Mouse (Mus musculus) Patski (cell line): Measurements from ENCODE around the gene Rragb. TPM values are rescaled to one million over a fixed set of nuclear protein-coding genes. Genes with fewer than 3 reads are reported as not detected.
"Not testable (repeated sequence)": the region's sequence is repeated elsewhere in the genome, so short reads cannot be mapped to it uniquely, and the experiment has no call there.

Experiments
- ATAC-seq: fragments of 100-300 bp; one replicate; pipeline ENCODE4 v1.8.0; 2021
- CTCF ChIA-PET: fragments of 350-600 bp; sonication (Branson Sonifier 250); formaldehyde crosslinking; loops from one replicate; lab custom pipeline; 2022; ENCODE audit warnings: inconsistent platforms; lab: Charles Lee
- POLR2A ChIA-PET: fragments of 350-600 bp; sonication (Branson Sonifier 250); formaldehyde crosslinking; loops from one replicate; lab custom pipeline; 2022; ENCODE audit warnings: antibody characterized with exemption, inconsistent platforms; lab: Charles Lee
- DNase-seq: peaks from one replicate; pipeline ENCODE4 v3.0.0-alpha.2; 2011; ENCODE audit warnings: low read depth, low spot score
- H3K27me3 ChIP-seq: fragments of 371-371 bp; one replicate; pipeline ENCODE4 v1.5.1; 2021
- CTCF ChIP-seq: fragments of 100-300 bp; IDR thresholded peaks from one replicate; pipeline ENCODE4 v1.5.1; 2021
- in situ Hi-C: fragments of 300-500 bp; cut with MboI; formaldehyde crosslinking; loops from 3 replicates; pipeline ENCODE4 v1.11.1; 2018; ENCODE audit warnings: low pct_unique_long_range_greater_than_20kb, mixed read lengths
- polyA plus RNA-seq: library from polyadenylated mRNA; unstranded; gene quantifications from one replicate; pipeline ENCODE4 v1.2.3, GENCODE M21; 2021

Rragb gene
- polyA plus RNA-seq: 13.8 TPM

- ChIA-PET CTCF (no interaction called here), POLR2A (no interaction called here)
- peak; percentile 96 for ATAC-seq
- in situ Hi-C loops: no loop called here
- no peak for TF ChIP-seq CTCF
- peak; percentile 13 for DNase-seq
- peaks cover 45% of the 10 kb centered on the region for H3K27me3 ChIP-seq
Measured at GRCm38 (mm10) chrX:153139734-153140515, at the start of gene Rragb. TSS of gene Rragb (plus strand) at chrX:153139981.

GRCm38 (mm10) chrX:153118486-153118885, 21.3 kb upstream of the Rragb start, which contains the start of gene Foxr2:
TSS of gene Foxr2 (plus strand) at chrX:153118786.
- in situ Hi-C loops: no loop called here
- POLR2A ChIA-PET: no interaction called here
- CTCF ChIA-PET: no interaction called here
- ATAC-seq: no peak
- DNase-seq: no peak
- TF ChIP-seq CTCF: no peak
- H3K27me3 ChIP-seq: peaks cover 38% of the 10 kb centered on the region

GRCm38 (mm10) chrX:153119013-153119412, 20.8 kb upstream of the Rragb start:
- ChIA-PET CTCF (no interaction called here), POLR2A (no interaction called here)
- DNase-seq (no peak), ATAC-seq (no peak)
- in situ Hi-C loops: no loop called here
- H3K27me3 ChIP-seq: peaks cover 42% of the 10 kb centered on the region
- TF ChIP-seq CTCF: no peak

GRCm38 (mm10) chrX:153142656-153143055, 2.9 kb downstream of the Rragb start:
- DNase-seq (no peak), ATAC-seq (no peak)
- TF ChIP-seq CTCF: no peak
- CTCF ChIA-PET: no interaction called here
- in situ Hi-C loops: no loop called here
- peaks cover 40% of the 10 kb centered on the region for H3K27me3 ChIP-seq
- POLR2A ChIA-PET: no interaction called here

- ATAC-seq: no peak
- in situ Hi-C loops: loop anchor here (5.0 to 25.0 kb wide), 3 partner anchors 211 to 561 kb away; partner anchors contain the start of gene Nbdy
- H3K27me3 ChIP-seq: peaks cover 50% of the 10 kb centered on the region
- ChIA-PET POLR2A (no interaction called here), CTCF (no interaction called here)
- no peak for TF ChIP-seq CTCF
- no peak for DNase-seq
Measured at GRCm38 (mm10) chrX:153151766-153152165, 12.0 kb downstream of the Rragb start.

- peaks cover 27% of the 10 kb centered on the region for H3K27me3 ChIP-seq
- CTCF ChIA-PET: interaction anchor here (0.6 to 2.4 kb wide), 3 partner anchors 8 to 54 kb away, joined by 3 to 5 read pairs (median 3); no protein-coding TSS in a partner anchor
- in situ Hi-C loops: loop anchor here (25.0 kb wide), 2 partner anchors 218 to 557 kb away; partner anchors contain the start of gene Nbdy
- peak; percentile 80 for TF ChIP-seq CTCF
- POLR2A ChIA-PET: no interaction called here
- DNase-seq: no peak
- ATAC-seq: peak; percentile 60
Measured at GRCm38 (mm10) chrX:153155322-153155721, 15.5 kb downstream of the Rragb start.

GRCm38 (mm10) chrX:153174786-153175185, 35.0 kb downstream of the Rragb start:
- peak; percentile 51 for TF ChIP-seq CTCF
- POLR2A ChIA-PET: no interaction called here
- ATAC-seq: no peak
- in situ Hi-C loops: loop anchor here (25.0 kb wide), 2 partner anchors 237 to 538 kb away; partner anchors contain the start of gene Nbdy
- peaks cover 4% of the 10 kb centered on the region for H3K27me3 ChIP-seq
- CTCF ChIA-PET: no interaction called here
- no peak for DNase-seq

GRCm38 (mm10) chrX:153182221-153182620, 42.4 kb downstream of the Rragb start:
- no peak for TF ChIP-seq CTCF
- ATAC-seq (no peak), DNase-seq (no peak)
- in situ Hi-C loops: no loop called here
- no peaks in the 10 kb centered on the region for H3K27me3 ChIP-seq
- ChIA-PET POLR2A (no interaction called here), CTCF (no interaction called here)

- H3K27me3 ChIP-seq, DNase-seq, in situ Hi-C loops, ATAC-seq, POLR2A ChIA-PET, CTCF ChIA-PET: not testable (repeated sequence)
- TF ChIP-seq CTCF: peak; percentile 45
Measured at GRCm38 (mm10) chrX:153199185-153199584, 59.4 kb downstream of the Rragb start.

GRCm38 (mm10) chrX:153211101-153211500, 71.3 kb downstream of the Rragb start:
- ChIA-PET POLR2A (no interaction called here), CTCF (interaction anchor here (0.7 to 1.0 kb wide), 2 partner anchors 10 to 18 kb away, joined by 3 read pairs; no protein-coding TSS in a partner anchor)
- no peak for ATAC-seq
- DNase-seq: no peak
- in situ Hi-C loops: no loop called here
- TF ChIP-seq CTCF: no peak
- peaks cover 12% of the 10 kb centered on the region for H3K27me3 ChIP-seq

Other genes starting within 250 kb of the Rragb start
- gene Usp51, start 133.5 kb upstream of the Rragb start, polyA plus RNA-seq: not detected
- 0.59 TPM for gene Mageh1, start 102.4 kb upstream of the Rragb start, polyA plus RNA-seq
- gene Foxr2, start 21.2 kb upstream of the Rragb start, polyA plus RNA-seq: not detected
- 0.32 TPM for gene Klf8, start 97.5 kb downstream of the Rragb start, polyA plus RNA-seq